Mouse (Mus musculus) A20 (cell line): ENCODE data around the gene Usp34.
A peak's percentile ranks its signal among the peaks of the same experiment; 100 is the strongest.
"Not testable (repeated sequence)": the region's sequence is repeated elsewhere in the genome, so short reads cannot be mapped to it uniquely, and the experiment has no call there.

Source experiments
- DNase-seq: peaks from one replicate; pipeline ENCODE4 v3.0.0-alpha.2; 2011; ENCODE audit warnings: low read depth, low spot score

The Usp34 gene

GRCm38 (mm10) chr11:23497718-23498509 is 191.2 kb downstream of the Usp34 start, which contains the start of gene Ahsa2:
Ahsa2 (minus strand) TSS chr11:23498030.
- peak; percentile 96 for DNase-seq

GRCm38 (mm10) chr11:23498609-23499008 is 191.9 kb downstream of the Usp34 start:
- no peak for DNase-seq

GRCm38 (mm10) chr11:23504801-23505200 is 198.1 kb downstream of the Usp34 start:
- not testable (repeated sequence) for DNase-seq

GRCm38 (mm10) chr11:23514785-23515184 is 208.1 kb downstream of the Usp34 start:
- DNase-seq = not testable (repeated sequence)

- DNase-seq = no peak
Measured at GRCm38 (mm10) chr11:23515315-23515714, 208.6 kb downstream of the Usp34 start.

GRCm38 (mm10) chr11:23518981-23519380 is 212.3 kb downstream of the Usp34 start:
- no peak for DNase-seq

GRCm38 (mm10) chr11:23520473-23521205 is 213.9 kb downstream of the Usp34 start, which contains the start of gene 1700093K21Rik:
1700093K21Rik (minus strand) TSS chr11:23521155.
- DNase-seq = no peak

GRCm38 (mm10) chr11:23537446-23537845 is 230.8 kb downstream of the Usp34 start:
- DNase-seq = no peak
